Mouse (Mus musculus) forebrain, embryonic 11.5 days (tissue): ENCODE data around the gene 2200002D01Rik. TPM values are rescaled to one million over a fixed set of nuclear protein-coding genes. Genes with fewer than 3 reads are reported as not detected.

Source experiments
- ATAC-seq: fragments of 200-750 bp; cut with Nextera tagmentation; replicated peaks from 2 replicates; pipeline ENCODE4 v1.8.0; 2017; ENCODE audit warnings: moderate TSS enrichment; ENCODE audit not compliant: low FRiP score
- DNase-seq: peaks from one replicate; pipeline ENCODE4 v3.0.0-alpha.2; 2017; ENCODE audit warnings: low spot score
- H3K27ac ChIP-seq: fragments of 300-500 bp; sonication (generic); 2 replicates; pipeline ENCODE4 v1.5.1; 2014; ENCODE audit warnings: low read depth, low read length
- H3K27me3 ChIP-seq: fragments of 300-500 bp; sonication (generic); 2 replicates; pipeline ENCODE4 v1.6.1; 2014; ENCODE audit warnings: mild to moderate bottlenecking, low read length, mixed read lengths; ENCODE audit not compliant: control insufficient read depth, insufficient read depth
- H3K36me3 ChIP-seq: fragments of 300-500 bp; sonication (generic); 2 replicates; pipeline ENCODE4 v1.6.1; 2014; ENCODE audit warnings: mild to moderate bottlenecking, low read length, moderate library complexity, mixed read lengths; ENCODE audit not compliant: control insufficient read depth, insufficient read depth
- H3K4me1 ChIP-seq: fragments of 300-500 bp; sonication (generic); replicated peaks from 2 replicates; pipeline ENCODE4 v1.6.1; 2014; ENCODE audit warnings: low read length, mixed read lengths; ENCODE audit not compliant: control insufficient read depth, insufficient read depth
- H3K4me2 ChIP-seq: fragments of 300-500 bp; sonication (generic); 2 replicates; pipeline ENCODE4 v1.6.1; 2014; ENCODE audit warnings: low read depth, mild to moderate bottlenecking, low read length, moderate library complexity, mixed read lengths; ENCODE audit not compliant: severe bottlenecking
- H3K4me3 ChIP-seq: fragments of 300-500 bp; sonication (generic); 2 replicates; pipeline ENCODE4 v1.5.1; 2014; ENCODE audit warnings: low read depth, low read length
- H3K9ac ChIP-seq: fragments of 300-500 bp; sonication (generic); 2 replicates; pipeline ENCODE4 v1.6.1; 2014; ENCODE audit warnings: low read length
- H3K9me3 ChIP-seq: fragments of 300-500 bp; sonication (generic); 2 replicates; pipeline ENCODE4 v1.6.1; 2016; ENCODE audit warnings: low read length, mixed read lengths; ENCODE audit not compliant: control insufficient read depth
- WGBS: fragments of 180-500 bp; shearing (Covaris S2); extraction: QIAGEN DNeasy Blood & Tissue Kit; methylation state at CpG from one replicate; pipeline ENCODE4 v1.1.7; 2014; 5-methylcytosine and 5-hydroxymethylcytosine counted together
- polyA plus RNA-seq: library from polyadenylated mRNA; unstranded; fragments of >200 nt; fragmentation: Nextera tagmentation; extraction: Ambion mirVana; gene quantifications from 2 replicates; pipeline ENCODE4 v1.2.1, GENCODE M21; 2014

The 2200002D01Rik gene
- polyA plus RNA-seq, 1 experiment from 2014 or later = 5.7 TPM

- Histone ChIP-seq H3K9me3 (no peaks in the 10 kb centered on the region), H3K27ac (peak overlapping the region; percentile 51), H3K4me3 (no peak overlapping the region), H3K4me2 (no peak overlapping the region), H3K4me1 (peaks cover 17% of the 10 kb centered on the region), H3K27me3 (peaks cover 9% of the 10 kb centered on the region), H3K36me3 (no peaks in the 10 kb centered on the region), H3K9ac (peak overlapping the region; percentile 35)
- 0 out of 2 replicates have a peak, but pooled peaks have one; percentile 3 for ATAC-seq
- no peak for DNase-seq
- 37% methylated on average over 11 of the region's 11 CpGs for WGBS
These were observed 42.6 kb upstream of the 2200002D01Rik start for GRCm38 (mm10) chr7:29290691-29291485.

- no peak overlapping the region for H3K27ac ChIP-seq
- H3K9me3 ChIP-seq = no peaks in the 10 kb centered on the region
- H3K27me3 ChIP-seq = peaks cover 9% of the 10 kb centered on the region
- H3K4me1 ChIP-seq = peaks cover 17% of the 10 kb centered on the region
- no peaks in the 10 kb centered on the region for H3K36me3 ChIP-seq
- H3K4me3 ChIP-seq = peak overlapping the region; percentile 49
- ATAC-seq = no peak
- H3K9ac ChIP-seq = no peak overlapping the region
- H3K4me2 ChIP-seq = peak overlapping the region; percentile 91; the same call in 1 of the 2 replicates
- WGBS = 84% methylated on average over 6 of the region's 6 CpGs
- no peak for DNase-seq
These were observed 41.6 kb upstream of the 2200002D01Rik start for GRCm38 (mm10) chr7:29289856-29290255.

DNA sequence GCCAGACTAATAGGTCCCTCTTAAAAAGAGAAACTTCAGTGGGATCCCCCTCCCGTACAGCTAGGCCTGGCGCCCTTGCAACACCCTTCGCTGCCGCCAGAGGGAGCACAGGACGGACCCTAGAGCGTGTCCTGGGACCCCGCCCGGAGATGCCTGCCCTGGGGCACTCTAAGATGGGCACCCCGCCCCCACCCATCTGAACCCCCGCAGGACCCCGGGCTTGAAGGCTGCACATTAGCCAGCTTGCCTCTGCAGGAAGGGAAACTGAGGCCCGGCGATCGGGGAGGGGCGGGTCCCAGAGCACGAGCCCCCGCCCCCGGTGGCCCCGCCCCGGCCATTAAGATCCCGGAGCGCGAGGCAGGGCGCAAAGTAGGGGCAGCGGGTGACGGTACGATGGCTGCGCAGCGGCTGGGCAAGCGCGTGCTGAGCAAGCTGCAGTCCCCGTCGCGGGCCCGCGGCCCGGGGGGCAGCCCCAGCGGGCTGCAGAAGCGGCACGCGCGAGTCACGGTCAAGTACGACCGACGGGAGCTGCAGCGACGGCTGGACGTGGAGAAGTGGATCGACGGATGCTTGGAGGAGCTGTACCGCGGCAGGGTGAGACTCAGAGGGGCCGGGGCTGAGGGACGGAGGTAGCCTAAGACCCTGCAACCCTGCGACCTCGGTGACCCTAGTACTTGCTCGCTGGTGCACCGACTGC, 40.8 kb upstream of the 2200002D01Rik start, which contains the start of gene Ppp1r14a:
TSS of gene Ppp1r14a (plus strand) at position 367 of the 697 bp plus-strand sequence.
- peaks cover 17% of the 10 kb centered on the region for H3K4me1 ChIP-seq
- H3K27ac ChIP-seq = no peak within 1 kb of the TSS
- no peaks in the 10 kb centered on the region for H3K9me3 ChIP-seq
- ATAC-seq = peak; percentile 43; the same call in 1 of the 2 replicates
- DNase-seq = peak; percentile 93
- H3K4me2 ChIP-seq = peak within 1 kb of the TSS; percentile 91
- peak within 1 kb of the TSS; percentile 49 for H3K4me3 ChIP-seq
- WGBS = 1% methylated on average over 58 of the region's 59 CpGs
- peak within 1 kb of the TSS; percentile 66 for H3K9ac ChIP-seq
- no peaks in the 10 kb centered on the region for H3K36me3 ChIP-seq
- H3K27me3 ChIP-seq = peaks cover 9% of the 10 kb centered on the region

GRCm38 (mm10) chr7:29288079-29288478, 39.8 kb upstream of the 2200002D01Rik start:
- H3K27me3 ChIP-seq = peaks cover 9% of the 10 kb centered on the region
- no peak overlapping the region for H3K4me3 ChIP-seq
- H3K4me1 ChIP-seq = peaks cover 13% of the 10 kb centered on the region
- no peaks in the 10 kb centered on the region for H3K36me3 ChIP-seq
- H3K9me3 ChIP-seq = no peaks in the 10 kb centered on the region
- no peak overlapping the region for H3K9ac ChIP-seq
- H3K27ac ChIP-seq = no peak overlapping the region
- DNase-seq (no peak), ATAC-seq (no peak)
- no peak overlapping the region for H3K4me2 ChIP-seq
- WGBS = 84% methylated on average over 2 of the region's 2 CpGs

- no peak overlapping the region for H3K9ac ChIP-seq
- no peaks in the 10 kb centered on the region for H3K9me3 ChIP-seq
- WGBS = 88% methylated on average over 7 of the region's 7 CpGs
- H3K27ac ChIP-seq = no peak overlapping the region
- no peak for ATAC-seq
- no peak for DNase-seq
- no peak overlapping the region for H3K4me3 ChIP-seq
- peaks cover 12% of the 10 kb centered on the region for H3K27me3 ChIP-seq
- H3K36me3 ChIP-seq = no peaks in the 10 kb centered on the region
- H3K4me1 ChIP-seq = peaks cover 12% of the 10 kb centered on the region
- H3K4me2 ChIP-seq = no peak overlapping the region
These were observed 39.2 kb upstream of the 2200002D01Rik start for GRCm38 (mm10) chr7:29287481-29287880.

- 96% methylated on average over 6 of the region's 6 CpGs for WGBS
These were observed 36.3 kb upstream of the 2200002D01Rik start for GRCm38 (mm10) chr7:29284523-29284922.

GRCm38 (mm10) chr7:29283876-29284275, 35.6 kb upstream of the 2200002D01Rik start:
- H3K9ac ChIP-seq = no peak overlapping the region
- H3K9me3 ChIP-seq = no peaks in the 10 kb centered on the region
- H3K4me2 ChIP-seq = no peak overlapping the region
- H3K4me1 ChIP-seq = peaks cover 7% of the 10 kb centered on the region
- WGBS = 88% methylated on average over 4 of the region's 4 CpGs
- DNase-seq = no peak
- no peaks in the 10 kb centered on the region for H3K36me3 ChIP-seq
- no peak overlapping the region for H3K27ac ChIP-seq
- no peak overlapping the region for H3K4me3 ChIP-seq
- peaks cover 22% of the 10 kb centered on the region for H3K27me3 ChIP-seq
- no peak for ATAC-seq

More at GRCm38 (mm10) chr7:29284523-29284922, 36.3 kb upstream of the 2200002D01Rik start:
- Histone ChIP-seq H3K4me1 (peaks cover 10% of the 10 kb centered on the region), H3K4me3 (no peak overlapping the region), H3K36me3 (no peaks in the 10 kb centered on the region), H3K27me3 (peaks cover 26% of the 10 kb centered on the region), H3K9me3 (no peaks in the 10 kb centered on the region), H3K27ac (no peak overlapping the region), H3K9ac (no peak overlapping the region), H3K4me2 (no peak overlapping the region)
- DNase-seq = no peak
- ATAC-seq = no peak

DNA sequence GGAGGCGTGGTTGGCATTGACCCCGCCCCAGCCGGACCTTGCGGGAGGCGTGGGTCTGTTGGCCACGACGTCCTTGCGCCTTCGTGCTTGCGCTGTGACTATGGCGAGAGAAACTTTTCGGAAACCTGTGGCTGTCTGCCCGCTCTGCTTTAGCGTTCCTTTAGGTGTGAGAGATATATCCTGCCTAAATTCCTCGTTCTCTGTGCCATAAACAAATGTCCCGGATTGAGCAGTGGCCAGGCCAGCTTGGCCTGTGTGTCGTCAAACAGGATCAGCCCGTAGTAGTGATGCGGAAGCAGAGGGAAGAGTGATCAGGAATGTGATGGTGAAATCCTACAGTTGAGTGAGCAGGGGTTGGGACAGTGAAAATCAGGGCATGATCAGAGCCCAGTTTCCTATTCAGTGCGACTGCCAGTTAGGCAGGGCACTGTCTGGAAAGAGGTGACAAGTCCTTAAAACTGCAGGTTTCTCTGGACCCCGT, 33.8 kb upstream of the 2200002D01Rik start:
- H3K4me1 ChIP-seq = peaks cover 7% of the 10 kb centered on the region
- WGBS = 8% methylated on average over 21 of the region's 21 CpGs
- H3K36me3 ChIP-seq = no peaks in the 10 kb centered on the region
- peak overlapping the region; percentile 56 for H3K4me3 ChIP-seq
- ATAC-seq (0 out of 2 replicates have a peak, but pooled peaks have one; percentile 2), DNase-seq (no peak)
- peak overlapping the region; percentile 62 for H3K9ac ChIP-seq
- H3K4me2 ChIP-seq = peak overlapping the region; percentile 98
- H3K9me3 ChIP-seq = no peaks in the 10 kb centered on the region
- no peak overlapping the region for H3K27ac ChIP-seq
- H3K27me3 ChIP-seq = peaks cover 20% of the 10 kb centered on the region
